Mouse (Mus musculus) hindbrain, postnatal 0 days (tissue): Measurements from ENCODE around the gene Sugp1. TPM values are rescaled to one million over a fixed set of nuclear protein-coding genes. Genes with fewer than 3 reads are reported as not detected.

ENCODE experiments used
- ATAC-seq: fragments of 200-750 bp; cut with Nextera tagmentation; 2 replicates; pipeline ENCODE4 v1.8.0; 2017; ENCODE audit warnings: mild to moderate bottlenecking, moderate TSS enrichment, moderate library complexity
- DNase-seq: peaks from one replicate; pipeline ENCODE4 v3.0.0-alpha.2; 2015; ENCODE audit warnings: low spot score
- H3K27ac ChIP-seq: fragments of 300-500 bp; sonication (generic); 2 replicates; pipeline ENCODE4 v1.5.1; 2014; ENCODE audit warnings: mild to moderate bottlenecking
- H3K27me3 ChIP-seq: fragments of 300-500 bp; sonication (generic); 2 replicates; pipeline ENCODE4 v1.6.1; 2014; ENCODE audit warnings: low read length, mixed read lengths; ENCODE audit not compliant: insufficient read depth
- H3K36me3 ChIP-seq: fragments of 300-500 bp; sonication (generic); 2 replicates; pipeline ENCODE4 v1.6.1; 2014; ENCODE audit warnings: low read length, mixed read lengths; ENCODE audit not compliant: insufficient read depth
- H3K4me1 ChIP-seq: fragments of 300-500 bp; sonication (generic); 2 replicates; pipeline ENCODE4 v1.6.1; 2014; ENCODE audit warnings: antibody characterized with exemption, low read length, mixed read lengths; ENCODE audit not compliant: insufficient read depth
- H3K4me2 ChIP-seq: fragments of 300-500 bp; sonication (generic); 2 replicates; pipeline ENCODE4 v1.6.1; 2014; ENCODE audit warnings: low read depth, mild to moderate bottlenecking, low read length, moderate library complexity, mixed read lengths
- H3K4me3 ChIP-seq: fragments of 300-500 bp; sonication (generic); 2 replicates; pipeline ENCODE4 v1.5.1; 2014; ENCODE audit warnings: low read length
- H3K9ac ChIP-seq: fragments of 300-500 bp; sonication (generic); replicated peaks from 2 replicates; pipeline ENCODE4 v1.6.1; 2014; ENCODE audit warnings: mild to moderate bottlenecking, low read length, moderate library complexity, mixed read lengths
- H3K9me3 ChIP-seq: fragments of 300-500 bp; sonication (generic); 2 replicates; pipeline ENCODE4 v1.6.1; 2016; ENCODE audit warnings: low read length, mixed read lengths
- CTCF ChIP-seq: IDR thresholded peaks from 2 replicates; pipeline ENCODE4 v1.5.1; 2016; ENCODE audit warnings: antibody characterized with exemption, control low read depth, low read depth
- WGBS: fragments of 180-500 bp; shearing (Covaris S2); extraction: QIAGEN DNeasy Blood & Tissue Kit; methylation state at CpG from one replicate; pipeline ENCODE4 v1.1.7; 2014; 5-methylcytosine and 5-hydroxymethylcytosine counted together
- polyA plus RNA-seq: library from polyadenylated mRNA; unstranded; fragments of >200 nt; fragmentation: Nextera tagmentation; extraction: Ambion mirVana; gene quantifications from 2 replicates; pipeline ENCODE4 v1.2.1, GENCODE M21; 2015
- total RNA-seq: library from RNA; depleted of rRNA; stranded (reverse); fragments of >200 nt; gene quantifications from 2 replicates; pipeline ENCODE4 v1.2.3, GENCODE M21; 2014

Sugp1 gene
- total and polyA plus RNA-seq, 2 experiments from 2014 or later: 15.1 to 42.9 TPM

GRCm38 (mm10) chr8:70012350-70012749 is 30.3 kb upstream of the Sugp1 start:
- Histone ChIP-seq H3K9ac (no peak overlapping the region), H3K4me3 (no peak overlapping the region), H3K27ac (no peak overlapping the region), H3K36me3 (peaks cover 6% of the 10 kb centered on the region; the same call in 1 of the 2 replicates), H3K4me2 (no peak overlapping the region), H3K4me1 (no peaks in the 10 kb centered on the region), H3K9me3 (no peaks in the 10 kb centered on the region), H3K27me3 (no peaks in the 10 kb centered on the region)
- DNase-seq: no peak
- TF ChIP-seq CTCF: no peak
- peak; percentile 57; the same call in 1 of the 2 replicates for ATAC-seq
- 77% methylated on average over 3 of the region's 3 CpGs for WGBS

GRCm38 (mm10) chr8:70012763-70013162 is 29.9 kb upstream of the Sugp1 start:
- H3K4me1 ChIP-seq: no peaks in the 10 kb centered on the region
- no peak overlapping the region for H3K4me2 ChIP-seq
- H3K9me3 ChIP-seq: no peaks in the 10 kb centered on the region
- H3K9ac ChIP-seq: no peak overlapping the region
- ATAC-seq (peak; percentile 34; the same call in 1 of the 2 replicates), DNase-seq (no peak)
- TF ChIP-seq CTCF: no peak
- no peak overlapping the region for H3K27ac ChIP-seq
- H3K36me3 ChIP-seq: peaks cover 6% of the 10 kb centered on the region
- 90% methylated on average over 1 of the region's 1 CpGs for WGBS
- H3K27me3 ChIP-seq: no peaks in the 10 kb centered on the region
- H3K4me3 ChIP-seq: no peak overlapping the region

- Histone ChIP-seq H3K4me1 (no peaks in the 10 kb centered on the region), H3K9me3 (no peaks in the 10 kb centered on the region), H3K9ac (no peak overlapping the region), H3K4me2 (no peak overlapping the region), H3K36me3 (peaks cover 21% of the 10 kb centered on the region), H3K27me3 (no peaks in the 10 kb centered on the region), H3K4me3 (no peak overlapping the region), H3K27ac (no peak overlapping the region)
- 78% methylated on average over 1 of the region's 1 CpGs for whole genome bisulfite sequencing
- 0 out of 2 replicates have a peak, but pooled peaks have one; percentile 5 for TF ChIP-seq CTCF
- ATAC-seq (no peak), DNase-seq (no peak)
These were observed 27.6 kb upstream of the Sugp1 start for GRCm38 (mm10) chr8:70015017-70015416.

GRCm38 (mm10) chr8:70023596-70023995 is 19.0 kb upstream of the Sugp1 start:
- Histone ChIP-seq H3K4me1 (no peaks in the 10 kb centered on the region), H3K9me3 (no peaks in the 10 kb centered on the region), H3K4me2 (no peak overlapping the region), H3K9ac (no peak overlapping the region), H3K4me3 (no peak overlapping the region), H3K27ac (no peak overlapping the region), H3K27me3 (no peaks in the 10 kb centered on the region), H3K36me3 (peaks cover 97% of the 10 kb centered on the region)
- 70% methylated on average over 8 of the region's 8 CpGs for WGBS
- ATAC-seq: no peak
- TF ChIP-seq CTCF: no peak
- no peak for DNase-seq

- Histone ChIP-seq H3K27ac (no peak overlapping the region), H3K4me1 (no peaks in the 10 kb centered on the region), H3K4me2 (no peak overlapping the region), H3K9ac (no peak overlapping the region), H3K4me3 (no peak overlapping the region), H3K36me3 (peaks cover 89% of the 10 kb centered on the region), H3K9me3 (no peaks in the 10 kb centered on the region), H3K27me3 (no peaks in the 10 kb centered on the region)
- no peak for DNase-seq
- TF ChIP-seq CTCF: no peak
- ATAC-seq: no peak
- 98% methylated on average over 2 of the region's 2 CpGs for WGBS
These were observed 16.5 kb upstream of the Sugp1 start for GRCm38 (mm10) chr8:70026151-70026550.

GRCm38 (mm10) chr8:70030255-70030654 is 12.4 kb upstream of the Sugp1 start:
- Histone ChIP-seq H3K27ac (no peak overlapping the region), H3K9ac (no peak overlapping the region), H3K9me3 (no peaks in the 10 kb centered on the region), H3K36me3 (peaks cover 53% of the 10 kb centered on the region), H3K4me2 (no peak overlapping the region), H3K4me3 (no peak overlapping the region), H3K4me1 (no peaks in the 10 kb centered on the region), H3K27me3 (no peaks in the 10 kb centered on the region)
- ATAC-seq (no peak), DNase-seq (no peak)
- TF ChIP-seq CTCF: no peak
- 86% methylated on average over 1 of the region's 1 CpGs for WGBS

GRCm38 (mm10) chr8:70037994-70038393 is 4.6 kb upstream of the Sugp1 start:
- ATAC-seq: no peak
- no peak for DNase-seq
- no peaks in the 10 kb centered on the region for H3K27me3 ChIP-seq

More at GRCm38 (mm10) chr8:70037994-70038393, 4.6 kb upstream of the Sugp1 start:
- Histone ChIP-seq H3K9ac (no peak overlapping the region), H3K4me3 (no peak overlapping the region), H3K36me3 (no peaks in the 10 kb centered on the region; the same call in 1 of the 2 replicates), H3K9me3 (no peaks in the 10 kb centered on the region), H3K4me2 (no peak overlapping the region), H3K27ac (no peak overlapping the region), H3K4me1 (peaks cover 19% of the 10 kb centered on the region)
- 94% methylated on average over 1 of the region's 1 CpGs for WGBS
- TF ChIP-seq CTCF: no peak
